Mouse (Mus musculus): Measurements from ENCODE around the gene Mrpl33.
"Not testable (repeated sequence)": the region's sequence is repeated elsewhere in the genome, so short reads cannot be mapped to it uniquely, and the experiment has no call there.

Mrpl33 gene

GRCm38 (mm10) chr5:31596481-31597429, at the start of gene Mrpl33:
Mrpl33 (plus strand) TSS chr5:31596935.
- in situ Hi-C loops (cut with MboI; ENCODE audit: low pct_unique_long_range_greater_than_20kb in 1 of 2, low sequenced_read_pairs in 2 of 2, unreplicated experiment in 1 of 2) = loop anchor here (5.0 to 10.0 kb wide), 3 partner anchors 101 to 601 kb away; partner anchors contain the start of genes Babam2 (in 1 of the 2) and Rbks (in 1 of the 2)

GRCm38 (mm10) chr5:31559401-31559800, 37.3 kb upstream of the Mrpl33 start:
- in situ Hi-C loops (cut with MboI; ENCODE audit: low pct_unique_long_range_greater_than_20kb in 1 of 2, low sequenced_read_pairs in 2 of 2, unreplicated experiment in 1 of 2) = no loop called here

- in situ Hi-C loops (cut with MboI; ENCODE audit: low pct_unique_long_range_greater_than_20kb in 1 of 2, low sequenced_read_pairs in 2 of 2, unreplicated experiment in 1 of 2) = no loop called here
Observed at GRCm38 (mm10) chr5:31560352-31560751, 36.4 kb upstream of the Mrpl33 start.

GRCm38 (mm10) chr5:31562036-31562666, 34.6 kb upstream of the Mrpl33 start:
- in situ Hi-C loops (cut with MboI; ENCODE audit: low pct_unique_long_range_greater_than_20kb in 1 of 2, low sequenced_read_pairs in 2 of 2, unreplicated experiment in 1 of 2) = no loop called here

- in situ Hi-C loops (cut with MboI; ENCODE audit: low pct_unique_long_range_greater_than_20kb in 1 of 2, low sequenced_read_pairs in 2 of 2, unreplicated experiment in 1 of 2) = no loop called here
Observed at GRCm38 (mm10) chr5:31563496-31563895, 33.2 kb upstream of the Mrpl33 start.

- in situ Hi-C loops (cut with MboI; ENCODE audit: low pct_unique_long_range_greater_than_20kb in 1 of 2, low sequenced_read_pairs in 2 of 2, unreplicated experiment in 1 of 2) = no loop called here
Observed at GRCm38 (mm10) chr5:31563905-31564304, 32.8 kb upstream of the Mrpl33 start.

GRCm38 (mm10) chr5:31564976-31565375, 31.8 kb upstream of the Mrpl33 start:
- in situ Hi-C loops (cut with MboI; ENCODE audit: low pct_unique_long_range_greater_than_20kb in 1 of 2, low sequenced_read_pairs in 2 of 2, unreplicated experiment in 1 of 2) = no loop called here

GRCm38 (mm10) chr5:31566026-31566425, 30.7 kb upstream of the Mrpl33 start:
- in situ Hi-C loops (cut with MboI; ENCODE audit: low pct_unique_long_range_greater_than_20kb in 1 of 2, low sequenced_read_pairs in 2 of 2, unreplicated experiment in 1 of 2) = no loop called here

GRCm38 (mm10) chr5:31566457-31566856, 30.3 kb upstream of the Mrpl33 start:
- in situ Hi-C loops (cut with MboI; ENCODE audit: low pct_unique_long_range_greater_than_20kb in 1 of 2, low sequenced_read_pairs in 2 of 2, unreplicated experiment in 1 of 2) = no loop called here

- in situ Hi-C loops (cut with MboI; ENCODE audit: low pct_unique_long_range_greater_than_20kb in 1 of 2, low sequenced_read_pairs in 2 of 2, unreplicated experiment in 1 of 2) = no loop called here
Observed at GRCm38 (mm10) chr5:31567951-31568657, 28.6 kb upstream of the Mrpl33 start.

- in situ Hi-C loops (cut with MboI; ENCODE audit: low pct_unique_long_range_greater_than_20kb in 1 of 2, low sequenced_read_pairs in 2 of 2, unreplicated experiment in 1 of 2) = no loop called here
Observed at GRCm38 (mm10) chr5:31571023-31571608, 25.6 kb upstream of the Mrpl33 start.

GRCm38 (mm10) chr5:31573722-31574121, 23.0 kb upstream of the Mrpl33 start:
- in situ Hi-C loops (cut with MboI; ENCODE audit: low pct_unique_long_range_greater_than_20kb in 1 of 2, low sequenced_read_pairs in 2 of 2, unreplicated experiment in 1 of 2) = no loop called here

- in situ Hi-C loops (cut with MboI; ENCODE audit: low pct_unique_long_range_greater_than_20kb in 1 of 2, low sequenced_read_pairs in 2 of 2, unreplicated experiment in 1 of 2) = no loop called here
Observed at GRCm38 (mm10) chr5:31576539-31576975, 20.2 kb upstream of the Mrpl33 start.

GRCm38 (mm10) chr5:31581263-31581662, 15.5 kb upstream of the Mrpl33 start:
- in situ Hi-C loops (cut with MboI; ENCODE audit: low pct_unique_long_range_greater_than_20kb in 1 of 2, low sequenced_read_pairs in 2 of 2, unreplicated experiment in 1 of 2) = no loop called here

GRCm38 (mm10) chr5:31581932-31582331, 14.8 kb upstream of the Mrpl33 start:
- in situ Hi-C loops (cut with MboI; ENCODE audit: low pct_unique_long_range_greater_than_20kb in 1 of 2, low sequenced_read_pairs in 2 of 2, unreplicated experiment in 1 of 2) = no loop called here

- in situ Hi-C loops (cut with MboI; ENCODE audit: low pct_unique_long_range_greater_than_20kb in 1 of 2, low sequenced_read_pairs in 2 of 2, unreplicated experiment in 1 of 2) = no loop called here
Observed at GRCm38 (mm10) chr5:31583261-31583660, 13.5 kb upstream of the Mrpl33 start.

GRCm38 (mm10) chr5:31585526-31585925, 11.2 kb upstream of the Mrpl33 start:
- in situ Hi-C loops (cut with MboI; ENCODE audit: low pct_unique_long_range_greater_than_20kb in 1 of 2, low sequenced_read_pairs in 2 of 2, unreplicated experiment in 1 of 2) = no loop called here

GRCm38 (mm10) chr5:31588016-31588415, 8.7 kb upstream of the Mrpl33 start:
- in situ Hi-C loops (cut with MboI; ENCODE audit: low pct_unique_long_range_greater_than_20kb in 1 of 2, low sequenced_read_pairs in 2 of 2, unreplicated experiment in 1 of 2) = no loop called here

- in situ Hi-C loops (cut with MboI; ENCODE audit: low pct_unique_long_range_greater_than_20kb in 1 of 2, low sequenced_read_pairs in 2 of 2, unreplicated experiment in 1 of 2) = not testable (repeated sequence)
Observed at GRCm38 (mm10) chr5:31588672-31589071, 8.1 kb upstream of the Mrpl33 start.
